ENCODE assay signal across 11 mouse cellular contexts in the genomic region with DNA sequence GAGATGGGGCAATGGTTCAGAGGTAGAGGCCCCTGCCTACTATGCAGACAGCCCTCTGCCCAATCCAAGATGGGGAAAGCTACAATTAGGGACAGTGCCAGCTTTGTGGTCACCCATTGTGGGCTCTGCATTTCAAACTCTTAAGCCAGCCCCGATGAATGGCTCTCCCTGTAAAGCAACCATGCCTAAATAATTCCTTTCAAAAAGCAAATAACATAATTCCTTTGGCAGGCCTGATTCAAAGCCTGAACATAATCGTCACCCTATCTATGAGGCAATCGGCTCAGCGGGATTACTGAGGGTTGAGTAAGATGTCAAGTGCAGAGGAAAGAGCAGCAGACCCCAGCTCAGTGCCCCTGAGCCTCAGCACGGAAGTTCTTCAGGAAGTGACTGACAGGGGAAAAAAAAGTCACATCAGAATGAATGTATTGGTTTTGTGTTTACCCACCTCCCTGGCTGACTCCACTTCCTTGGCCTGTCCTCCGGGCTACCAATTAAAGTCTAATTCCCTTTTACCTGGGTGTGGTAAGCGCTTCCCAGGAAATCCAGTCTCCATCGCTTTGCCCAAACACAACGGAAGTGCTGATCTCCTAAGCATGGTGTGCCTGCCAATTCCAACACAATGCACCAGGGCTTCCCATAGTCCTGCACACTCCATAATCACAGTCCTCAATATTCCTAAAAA. TPM values are rescaled to one million over a fixed set of nuclear protein-coding genes. Genes with fewer than 3 reads are reported as not detected.
DNase-seq lines count a peak whose midpoint lies in the region; ATAC-seq and TF ChIP-seq lines count a peak whose summit lies in the region.
"Had no signal": no experiment of that assay in that cellular context is flagged by ENCODE, and none has a peak within 500 bp of the region (broad histone marks: within the 10 kb centered on the region; RNA-seq: fewer than 3 reads in every experiment).

No protein-coding gene starts in this region.

- TF ChIP-seq CTCF in Patski (IDR thresholded peaks at IDR 0.05): no peak

- peaks cover 11% of the 10 kb centered on the region; the same call in 1 of the 2 replicates for H3K4me1 ChIP-seq in hindbrain, embryonic 13.5 days (replicated peaks)
- no peaks in the 10 kb centered on the region for H3K4me1 ChIP-seq in hindbrain, embryonic 11.5 days (replicated peaks; ENCODE audit: control insufficient read depth, insufficient read depth, low read length)
- peaks cover 3% of the 10 kb centered on the region for H3K4me1 ChIP-seq in forebrain, embryonic 16.5 days (replicated peaks; ENCODE audit: control insufficient read depth, insufficient read depth, low read length)
- peaks cover 11% of the 10 kb centered on the region for H3K4me1 ChIP-seq in midbrain, embryonic 12.5 days

- in situ Hi-C loops in Patski (cut with MboI; ENCODE audit: low pct_unique_long_range_greater_than_20kb): no loop called here

- H3K4me2 ChIP-seq in hindbrain, embryonic 13.5 days: no peak overlapping the region
- no peak overlapping the region for H3K4me2 ChIP-seq in hindbrain, embryonic 11.5 days (replicated peaks; ENCODE audit: low read depth, low read length)
- no peak overlapping the region for H3K4me2 ChIP-seq in forebrain, embryonic 16.5 days (ENCODE audit: low read length)
- no peak overlapping the region for H3K4me2 ChIP-seq in midbrain, embryonic 12.5 days (replicated peaks)

- WGBS in hindbrain, embryonic 13.5 days: 61% methylated on average over 9 of the region's 9 CpGs
- 79% methylated on average over 9 of the region's 9 CpGs for WGBS in hindbrain, embryonic 11.5 days
- 17% methylated on average over 9 of the region's 9 CpGs for WGBS in forebrain, embryonic 16.5 days
- 53% methylated on average over 9 of the region's 9 CpGs for WGBS in midbrain, embryonic 12.5 days

- H3K4me3 ChIP-seq in hindbrain, embryonic 13.5 days: no peak overlapping the region
- H3K4me3 ChIP-seq in hindbrain, embryonic 11.5 days (ENCODE audit: low read depth, low read length): no peak overlapping the region
- no peak overlapping the region for H3K4me3 ChIP-seq in forebrain, embryonic 16.5 days (replicated peaks; ENCODE audit: low read length)
- H3K4me3 ChIP-seq in midbrain, embryonic 12.5 days: no peak overlapping the region
- H3K4me3 ChIP-seq: erythroblast, embryonic 14.5 days; heart, embryonic 10.5 days had no signal

- no peaks in the 10 kb centered on the region for H3K27me3 ChIP-seq in hindbrain, embryonic 13.5 days
- H3K27me3 ChIP-seq in hindbrain, embryonic 11.5 days (ENCODE audit: control insufficient read depth, insufficient read depth, low read length): no peaks in the 10 kb centered on the region
- H3K27me3 ChIP-seq in Patski: no peaks in the 10 kb centered on the region
- H3K27me3 ChIP-seq in forebrain, embryonic 16.5 days (replicated peaks; ENCODE audit: control insufficient read depth, insufficient read depth, low read length): no peaks in the 10 kb centered on the region
- H3K27me3 ChIP-seq in midbrain, embryonic 12.5 days: no peaks in the 10 kb centered on the region

- ATAC-seq in hindbrain, embryonic 13.5 days (ENCODE audit: low FRiP score): 0 out of 2 replicates have a peak, but pooled peaks have one; percentile 41
- ATAC-seq in hindbrain, embryonic 11.5 days (ENCODE audit: low FRiP score): no peak
- peak; percentile 83 for ATAC-seq in Patski
- peak; percentile 91 for ATAC-seq in forebrain, embryonic 16.5 days
- ATAC-seq in midbrain, embryonic 12.5 days (ENCODE audit: low FRiP score, low read depth): peak; percentile 56; the same call in 1 of the 2 replicates
- ATAC-seq: CD4-positive, CD25-positive, alpha-beta regulatory T cell, adult 4 months had no signal

- H3K27ac ChIP-seq in hindbrain, embryonic 13.5 days: 0 out of 2 replicates have a peak overlapping the region, but pooled peaks have one; percentile 9
- H3K27ac ChIP-seq in hindbrain, embryonic 11.5 days (ENCODE audit: low read depth, low read length): no peak overlapping the region
- no peak overlapping the region for H3K27ac ChIP-seq in forebrain, embryonic 16.5 days (ENCODE audit: low read length)
- no peak overlapping the region for H3K27ac ChIP-seq in midbrain, embryonic 12.5 days (replicated peaks)
- H3K27ac ChIP-seq: heart, embryonic 10.5 days had no signal

- CTCF ChIA-PET in Patski (lab: Charles Lee): interaction anchor here (1.2 to 1.6 kb wide), 3 partner anchors 9 to 14 kb away, joined by 3 to 4 read pairs (median 3); no protein-coding TSS in a partner anchor

- DNase-seq in hindbrain, embryonic 11.5 days (ENCODE audit: low spot score): no peak
- DNase-seq in Patski (ENCODE audit: low read depth, low spot score): peak; percentile 49
- no peak for DNase-seq in urinary bladder, adult 18-20 months (ENCODE audit: low spot score in 2 of 2)
- DNase-seq in kidney, adult 8-10 months: no peak
- no peak for DNase-seq in ovary, postnatal 14 days (ENCODE audit: low spot score)

- H3K9me3 ChIP-seq in hindbrain, embryonic 13.5 days: no peaks in the 10 kb centered on the region
- H3K9me3 ChIP-seq in hindbrain, embryonic 11.5 days (ENCODE audit: control insufficient read depth, low read length): no peaks in the 10 kb centered on the region
- H3K9me3 ChIP-seq in forebrain, embryonic 16.5 days (ENCODE audit: control insufficient read depth, low read length): no peaks in the 10 kb centered on the region
- H3K9me3 ChIP-seq in midbrain, embryonic 12.5 days: no peaks in the 10 kb centered on the region
- H3K9me3 ChIP-seq: heart, embryonic 10.5 days had no signal

- H3K9ac ChIP-seq in hindbrain, embryonic 13.5 days: no peak overlapping the region
- no peak overlapping the region for H3K9ac ChIP-seq in hindbrain, embryonic 11.5 days (ENCODE audit: low read depth, low read length)
- no peak overlapping the region for H3K9ac ChIP-seq in forebrain, embryonic 16.5 days (replicated peaks; ENCODE audit: low read depth, low read length)
- H3K9ac ChIP-seq in midbrain, embryonic 12.5 days (replicated peaks): no peak overlapping the region

- peaks cover 37% of the 10 kb centered on the region for H3K36me3 ChIP-seq in hindbrain, embryonic 13.5 days
- H3K36me3 ChIP-seq in hindbrain, embryonic 11.5 days (ENCODE audit: control insufficient read depth, insufficient read depth, low read length): 0 out of 2 replicates have a peak, but pooled peaks cover 3% of the 10 kb centered on the region
- peaks cover 10% of the 10 kb centered on the region for H3K36me3 ChIP-seq in forebrain, embryonic 16.5 days (ENCODE audit: control insufficient read depth, insufficient read depth)
- H3K36me3 ChIP-seq in midbrain, embryonic 12.5 days: peaks cover 30% of the 10 kb centered on the region

- POLR2A ChIA-PET in Patski (lab: Charles Lee): interaction anchor here (0.6 kb wide), 1 partner anchor 211 kb away, joined by 5 read pairs; no protein-coding TSS in a partner anchor

RNA-seq across cellular contexts. Expression of a gene that starts 19.1 kb away (rescaled TPM):
- polyA plus RNA-seq in hindbrain, embryonic 13.5 days (2015; fragmentation: Nextera tagmentation; extraction: Ambion mirVana): 54.5 and 56.1 TPM in 2 replicates
- polyA plus RNA-seq in hindbrain, embryonic 11.5 days (2014; fragmentation: Nextera tagmentation; extraction: Ambion mirVana): 41.1 and 49.3 TPM in 2 replicates
- polyA plus RNA-seq in Patski (2021): 13.8 TPM
- 53.4 and 66.7 TPM in 2 replicates for polyA plus RNA-seq in forebrain, embryonic 16.5 days (2015; fragmentation: Nextera tagmentation; extraction: Ambion mirVana)
- polyA plus RNA-seq in midbrain, embryonic 12.5 days (2016; fragmentation: Nextera tagmentation; extraction: Ambion mirVana): 46.5 and 46.7 TPM in 2 replicates
